Mouse (Mus musculus) embryonic fibroblast, embryonic 13.5 days (primary cell): ENCODE results near the gene Gm11627. TPM values are rescaled to one million over a fixed set of nuclear protein-coding genes. Genes with fewer than 3 reads are reported as not detected.
"Not testable (repeated sequence)": the region's sequence is repeated elsewhere in the genome, so short reads cannot be mapped to it uniquely, and the experiment has no call there.

Experiments used
- H3K27ac ChIP-seq: 2 replicates; pipeline ENCODE4 v1.5.1; 2012; ENCODE audit warnings: low read length, control low read depth, inconsistent platforms; ENCODE audit not compliant: insufficient read depth
- H3K4me1 ChIP-seq: 2 replicates; pipeline ENCODE4 v1.6.1; 2011; ENCODE audit warnings: low read length; ENCODE audit not compliant: control insufficient read depth, insufficient read depth
- H3K4me3 ChIP-seq: 2 replicates; pipeline ENCODE4 v1.5.1; 2011; ENCODE audit warnings: mild to moderate bottlenecking, control low read depth, low read length; ENCODE audit not compliant: insufficient read depth
- CTCF ChIP-seq: IDR thresholded peaks from 2 replicates; pipeline ENCODE4 v1.5.1; 2011; ENCODE audit warnings: mild to moderate bottlenecking, control low read depth, low read length, moderate library complexity, borderline replicate concordance; ENCODE audit not compliant: insufficient read depth
- POLR2A ChIP-seq: IDR thresholded peaks from 2 replicates; pipeline ENCODE4 v1.6.1; 2011; ENCODE audit warnings: low read depth, mild to moderate bottlenecking, control low read depth, low read length, moderate library complexity
- polyA plus RNA-seq: library from polyadenylated mRNA; stranded (reverse); fragments of >200 nt; gene quantifications from 2 replicates; pipeline ENCODE4 v1.2.4, GENCODE M21; 2011; ENCODE audit warnings: low read depth; ENCODE audit not compliant: missing spikeins, insufficient read length

The Gm11627 gene
- polyA plus RNA-seq, 1 experiment: 2.5 TPM

DNA sequence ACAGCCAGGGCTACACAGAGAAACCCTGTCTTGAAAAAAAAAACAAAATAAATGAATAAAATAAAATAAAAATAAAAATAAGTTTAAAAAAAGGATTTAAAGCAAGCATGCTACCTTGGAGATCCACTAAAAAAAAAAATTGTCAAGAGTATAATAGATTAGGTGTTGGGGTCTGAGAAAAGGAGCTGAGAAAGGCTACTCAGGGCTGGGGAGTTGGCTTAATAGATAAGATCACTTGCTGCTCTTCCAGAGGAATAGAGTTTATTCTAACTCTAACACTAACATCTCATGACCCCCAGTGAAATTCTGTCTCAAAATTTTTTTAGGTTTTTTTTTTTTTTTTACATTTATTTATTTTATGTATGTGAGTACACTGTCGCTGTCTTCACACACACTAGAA lies 13.0 kb downstream of the Gm11627 start:
- Histone ChIP-seq H3K4me3 (no peak overlapping the region), H3K4me1 (no peaks in the 10 kb centered on the region), H3K27ac (no peak overlapping the region)
- no peak for TF ChIP-seq POLR2A
- TF ChIP-seq CTCF: no peak

DNA sequence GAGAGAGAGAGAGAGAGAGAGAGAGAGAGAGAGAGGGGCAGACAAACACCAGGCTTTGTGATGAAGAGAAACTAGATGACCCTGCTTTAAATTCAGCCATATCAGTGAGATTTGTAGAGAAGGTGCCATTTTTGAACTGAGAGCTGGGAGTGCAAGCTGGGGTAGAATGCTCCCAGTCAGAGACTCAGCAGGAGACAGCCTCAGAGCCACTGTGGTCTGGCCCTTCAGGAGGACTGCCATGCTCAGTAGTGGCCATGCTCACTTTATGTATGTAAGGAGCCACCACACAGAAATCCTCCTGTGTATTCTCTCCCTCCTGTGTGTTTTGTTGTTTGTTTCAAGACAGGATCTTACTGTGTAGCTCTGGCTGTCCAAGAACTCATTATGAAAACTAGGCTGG lies 13.5 kb downstream of the Gm11627 start:
- TF ChIP-seq POLR2A: no peak
- no peaks in the 10 kb centered on the region for H3K4me1 ChIP-seq
- H3K27ac ChIP-seq: no peak overlapping the region
- H3K4me3 ChIP-seq: no peak overlapping the region

DNA sequence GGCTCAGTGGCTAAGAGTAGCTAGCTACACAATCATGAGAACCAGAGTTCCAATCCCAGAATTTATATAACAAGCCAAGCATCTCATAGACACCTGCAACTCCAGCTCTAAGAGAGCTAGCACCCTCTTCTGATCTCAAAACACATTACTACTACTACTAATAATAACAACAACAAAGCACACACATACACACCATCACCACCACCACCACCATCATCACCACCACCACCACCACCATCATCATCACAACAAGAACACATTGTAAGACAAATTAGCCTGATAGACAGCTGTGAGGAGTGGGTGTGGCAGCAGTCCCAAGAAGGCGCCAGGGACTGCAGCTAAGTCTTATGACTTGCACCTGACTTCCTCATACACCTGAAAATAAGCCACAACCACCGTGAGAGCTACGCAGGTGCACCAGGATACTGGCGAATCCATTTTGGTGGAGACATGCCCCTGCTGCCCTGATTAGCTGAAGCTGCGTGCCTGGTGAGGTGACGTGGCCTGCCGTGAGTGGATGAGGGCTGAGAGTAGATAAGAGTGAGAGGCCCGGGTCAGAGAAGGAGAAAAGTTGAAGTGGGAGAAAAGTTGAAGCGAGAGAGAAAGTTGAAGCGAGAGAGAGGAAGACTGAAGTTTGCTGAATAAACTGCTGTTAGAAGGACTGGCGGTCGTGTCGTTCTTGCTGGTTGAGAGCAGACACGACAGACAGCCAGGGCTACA lies 14.1 kb downstream of the Gm11627 start:
- H3K4me3 ChIP-seq, H3K27ac ChIP-seq, H3K4me1 ChIP-seq: not testable (repeated sequence)

DNA sequence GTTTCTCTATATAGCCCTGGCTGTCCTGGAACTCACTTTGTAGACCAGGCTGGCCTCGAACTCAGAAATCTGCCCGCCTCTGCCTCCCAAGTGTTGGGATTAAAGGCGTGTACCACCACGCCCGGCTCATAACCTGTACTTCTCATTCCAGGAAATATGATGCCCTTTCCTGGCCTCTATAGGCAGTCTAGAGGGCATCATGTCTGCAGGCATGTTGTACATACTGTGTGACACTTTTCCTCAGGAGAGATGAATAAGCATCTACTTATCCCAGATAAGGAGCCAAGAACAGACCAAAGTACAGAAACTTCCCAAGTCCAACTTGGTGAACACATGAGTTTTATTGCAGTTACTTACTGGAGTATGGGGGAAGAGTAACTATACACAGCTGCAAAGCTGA lies 20.6 kb downstream of the Gm11627 start:
- H3K27ac ChIP-seq: no peak overlapping the region
- no peak overlapping the region for H3K4me3 ChIP-seq
- no peak for TF ChIP-seq POLR2A
- TF ChIP-seq CTCF: no peak
- H3K4me1 ChIP-seq: no peaks in the 10 kb centered on the region

DNA sequence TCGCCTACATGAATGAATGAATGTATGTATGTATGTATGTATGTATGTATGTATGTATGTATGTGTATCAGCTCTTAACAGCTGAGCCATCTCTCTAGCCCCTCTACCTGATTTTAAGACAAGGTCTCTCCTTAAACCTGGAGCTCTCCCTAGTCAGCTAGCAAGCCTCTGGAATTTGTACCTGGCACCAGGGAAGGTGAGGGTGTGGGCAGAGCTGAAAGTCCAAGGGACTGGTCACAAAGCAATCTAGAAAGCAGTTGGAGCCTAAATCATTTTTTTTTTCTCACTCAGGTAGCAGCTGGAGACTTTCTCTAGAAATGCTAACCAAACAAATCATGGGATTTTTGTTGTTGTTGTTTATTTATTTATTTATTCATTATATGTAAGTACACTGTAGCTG lies 21.9 kb downstream of the Gm11627 start:
- TF ChIP-seq CTCF (no peak), POLR2A (no peak)
- no peaks in the 10 kb centered on the region for H3K4me1 ChIP-seq
- no peak overlapping the region for H3K4me3 ChIP-seq
- no peak overlapping the region for H3K27ac ChIP-seq

DNA sequence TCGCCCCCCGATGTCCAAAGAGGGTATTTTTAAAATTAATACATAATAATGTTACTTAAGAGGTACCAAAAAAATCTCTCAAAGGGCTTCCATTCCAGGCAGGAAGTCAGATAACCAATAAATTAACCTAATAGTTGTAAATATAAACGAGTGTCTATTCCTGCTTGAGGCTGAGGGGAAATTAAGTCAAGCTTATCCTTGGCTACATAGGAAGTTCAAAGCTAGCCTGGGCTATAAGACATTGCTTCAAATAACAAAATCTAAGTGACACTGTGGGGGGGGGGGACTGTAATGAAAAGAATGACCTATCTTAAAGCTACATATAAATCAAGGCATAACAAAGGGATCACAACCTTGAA lies 22.6 kb downstream of the Gm11627 start:
- TF ChIP-seq CTCF (no peak), POLR2A (no peak)
- Histone ChIP-seq H3K27ac (0 out of 2 replicates have a peak overlapping the region, but pooled peaks have one; percentile 28), H3K4me3 (no peak overlapping the region)

DNA sequence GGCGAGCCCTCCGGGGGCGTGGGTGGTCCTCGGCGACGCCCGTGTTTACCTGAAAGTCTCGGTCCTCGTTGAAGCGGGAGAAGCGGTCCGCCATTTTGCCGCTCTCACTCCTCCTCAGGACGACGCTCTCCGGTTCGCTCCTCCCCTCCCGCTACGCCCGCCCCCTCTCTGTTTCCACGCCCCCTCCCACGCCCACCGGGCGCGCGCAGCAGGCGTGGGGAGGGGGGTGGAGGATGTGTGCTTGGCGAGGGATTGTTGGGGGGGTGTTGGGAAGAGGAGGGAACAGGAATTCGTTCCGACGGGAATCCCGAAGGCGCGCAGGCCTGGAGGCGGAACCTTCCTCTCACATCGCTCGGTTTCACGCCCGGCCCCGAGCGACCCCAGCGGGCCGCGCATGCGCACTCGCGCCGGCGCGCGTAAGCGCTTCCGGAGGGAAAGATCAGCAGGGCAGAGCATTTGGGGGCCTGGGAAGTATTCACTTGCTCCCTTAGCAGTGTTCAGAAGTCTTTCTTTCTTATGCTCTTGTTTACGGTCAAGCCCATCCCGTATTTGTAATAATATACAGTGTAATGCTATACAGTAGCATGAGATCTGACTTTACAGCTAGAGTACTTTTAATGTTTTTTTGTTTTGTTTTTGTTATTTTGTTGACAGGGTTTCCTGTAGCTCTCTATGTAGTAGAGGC lies 23.1 kb downstream of the Gm11627 start, which contains the start of gene Gpatch8:
Gpatch8 (minus strand) TSS at position 362 of the 685 bp plus-strand sequence.
- peak within 1 kb of the TSS; percentile 92 for H3K4me3 ChIP-seq
- TF ChIP-seq POLR2A (peak; percentile 93), CTCF (no peak)
- peak within 1 kb of the TSS; percentile 75 for H3K27ac ChIP-seq
- no peaks in the 10 kb centered on the region for H3K4me1 ChIP-seq

More for the DNA sequence above, 22.6 kb downstream of the Gm11627 start:
- H3K4me1 ChIP-seq: no peaks in the 10 kb centered on the region

DNA sequence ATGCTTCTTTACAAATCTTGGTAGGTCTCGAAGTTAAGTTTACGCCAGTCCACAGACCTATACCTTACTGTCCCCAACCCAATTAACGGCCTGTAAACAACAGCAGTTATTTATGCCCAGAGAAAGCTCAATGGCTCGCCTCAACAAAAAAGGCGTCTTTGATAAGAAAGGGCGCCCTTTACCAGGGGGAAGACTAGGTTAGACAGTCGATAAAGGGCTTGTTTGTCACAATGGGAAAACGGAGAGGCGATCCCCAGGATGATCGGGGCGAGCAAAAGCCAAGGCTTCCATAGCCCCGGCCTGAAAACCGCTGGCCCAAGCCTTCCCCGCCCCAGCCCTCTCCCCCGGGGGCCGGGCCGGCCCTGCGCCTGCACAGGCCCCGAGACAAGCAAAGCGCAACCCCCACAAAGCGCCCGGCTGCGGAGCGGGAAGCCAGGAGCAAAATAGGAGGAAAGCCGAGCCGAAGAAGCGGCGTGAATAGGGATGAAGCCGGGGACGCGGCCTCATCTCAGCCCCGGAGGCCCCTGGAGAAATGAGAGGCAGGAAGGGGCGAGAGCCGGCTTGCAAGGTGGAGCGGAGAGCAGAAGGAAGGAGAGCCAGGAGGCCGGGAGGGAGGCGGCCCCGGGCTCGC lies 23.7 kb downstream of the Gm11627 start:
- Histone ChIP-seq H3K4me3 (peak overlapping the region; percentile 92), H3K4me1 (no peaks in the 10 kb centered on the region), H3K27ac (peak overlapping the region; percentile 75)
- TF ChIP-seq POLR2A (no peak), CTCF (no peak)

DNA sequence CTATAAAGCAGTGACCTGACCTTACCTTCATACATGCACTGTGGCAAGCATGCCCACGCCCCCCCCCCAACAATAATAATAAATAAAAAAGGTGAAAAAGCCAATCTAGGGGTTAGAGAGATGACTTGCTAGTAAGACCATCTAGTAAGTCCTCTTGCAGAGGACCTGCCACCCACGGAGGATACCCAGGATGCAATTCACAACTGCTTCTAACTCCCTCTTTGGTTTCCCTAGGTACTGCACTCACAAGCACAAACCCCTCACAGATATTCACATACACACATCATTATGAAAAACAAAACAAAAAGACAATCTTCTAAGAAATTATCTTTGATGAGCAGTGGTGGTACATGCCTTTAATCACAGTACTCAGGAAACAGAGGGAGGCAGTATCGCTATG lies 27.2 kb downstream of the Gm11627 start:
- TF ChIP-seq CTCF (no peak), POLR2A (no peak)
- Histone ChIP-seq H3K4me3 (no peak overlapping the region), H3K4me1 (no peaks in the 10 kb centered on the region), H3K27ac (no peak overlapping the region)

DNA sequence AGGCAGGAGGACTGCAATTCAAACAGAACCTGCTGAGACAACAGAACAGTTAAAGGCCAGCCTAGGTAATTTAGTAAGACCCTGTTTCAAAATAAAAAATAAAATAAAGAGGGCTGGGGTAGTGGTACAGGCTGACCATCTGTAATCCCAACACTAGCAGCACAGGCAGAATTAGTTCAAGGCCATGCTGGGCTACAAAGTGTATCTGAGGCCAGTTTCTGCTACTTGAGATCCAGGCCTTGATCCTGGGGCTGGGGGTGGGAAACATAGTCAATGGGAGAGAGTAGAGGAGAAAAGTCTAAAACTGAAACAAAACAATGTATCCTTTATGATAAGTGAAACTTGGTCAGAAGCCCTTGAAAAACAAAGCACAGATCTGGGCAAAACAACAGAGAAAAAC lies 28.1 kb downstream of the Gm11627 start:
- no peak overlapping the region for H3K4me3 ChIP-seq
- no peak overlapping the region for H3K27ac ChIP-seq
- H3K4me1 ChIP-seq: no peaks in the 10 kb centered on the region
- TF ChIP-seq POLR2A (no peak), CTCF (no peak)
